Mouse (Mus musculus) spleen, postnatal 10 days (tissue): ENCODE data around the gene Tssk6.

Experiments used
- DNase-seq, 2 experiments: peaks; one replicate each; pipeline ENCODE4 v3.0.0; 2021 to 2022; ENCODE audit warnings: low spot score in 2 of 2

The Tssk6 gene

GRCm38 (mm10) chr8:69884141-69884540, 17.8 kb upstream of the Tssk6 start:
- DNase-seq, result no peak

DNA sequence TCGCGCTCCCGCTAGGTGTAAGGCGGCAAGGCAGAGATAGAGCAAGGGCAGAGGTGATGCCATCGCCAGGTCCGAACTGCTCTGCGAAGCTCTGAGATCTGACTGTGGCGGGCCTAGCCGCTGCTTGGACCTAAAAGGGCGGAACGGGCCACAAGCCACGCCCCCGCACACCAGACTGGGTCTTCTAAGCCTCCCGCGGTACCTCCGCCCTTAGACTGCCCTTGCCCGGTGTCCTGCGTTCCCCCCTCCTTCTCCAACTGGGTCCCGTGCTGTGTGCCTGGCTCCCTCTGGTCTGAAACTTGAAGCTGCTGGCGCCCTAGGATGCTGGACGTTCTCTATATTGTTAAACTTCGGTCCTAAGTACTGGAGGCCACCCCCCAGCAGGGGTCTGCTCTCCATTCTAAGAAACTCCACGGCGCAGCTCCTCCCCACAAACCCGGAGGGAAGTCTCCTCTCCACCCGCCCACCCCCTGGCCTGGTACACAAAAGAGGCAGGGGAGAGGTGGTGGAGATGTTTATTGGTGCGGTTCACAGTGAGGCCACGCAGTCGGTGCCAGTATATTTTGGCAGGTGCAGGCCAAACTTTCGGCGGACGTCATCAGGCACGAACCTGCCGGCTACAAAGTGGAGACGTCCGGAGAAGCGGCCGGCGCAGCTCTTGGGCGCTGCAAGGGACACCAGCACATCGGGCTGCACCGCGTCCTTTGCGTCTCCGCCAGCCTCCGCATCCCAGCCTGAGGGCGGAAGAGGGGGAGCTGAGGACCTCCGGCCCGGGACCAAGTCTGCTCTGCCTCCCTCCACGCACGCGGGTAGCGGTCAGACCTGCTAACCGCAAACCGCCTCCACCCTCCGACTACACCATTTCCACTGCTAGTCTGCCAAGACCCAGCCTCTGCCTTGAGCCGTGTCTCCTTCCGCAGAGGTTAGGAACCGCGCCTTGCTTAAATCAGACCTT, 14.4 kb upstream of the Tssk6 start, which contains the start of gene Cilp2:
Cilp2 (minus strand) TSS at position 399 of the 955 bp plus-strand sequence.
- peak in 1 of 2 experiments; percentile 49 for DNase-seq

GRCm38 (mm10) chr8:69888244-69888866, 13.6 kb upstream of the Tssk6 start:
- DNase-seq, result peak in 1 of 2 experiments; percentile 29

DNA sequence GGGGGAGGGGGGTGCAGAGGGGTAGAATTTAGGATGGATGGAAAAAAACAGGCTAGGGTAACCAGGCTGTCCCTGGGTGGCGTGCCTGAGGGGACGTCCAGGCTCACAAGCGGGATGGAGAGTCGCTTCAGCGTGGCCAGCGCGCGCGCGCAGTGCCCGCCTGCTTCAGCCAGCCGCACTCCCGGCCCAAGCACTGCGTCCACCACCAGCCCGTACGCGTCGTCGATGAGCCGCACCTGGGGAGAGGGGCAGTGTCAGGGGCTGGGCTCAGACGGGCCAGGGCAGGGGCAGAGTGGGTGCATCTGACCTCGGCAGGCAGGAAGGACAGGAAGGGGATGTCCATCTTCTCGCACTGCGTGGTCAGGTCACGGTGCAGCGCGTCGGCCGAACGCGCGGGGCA, 13.1 kb upstream of the Tssk6 start:
- peak in 1 of 2 experiments; percentile 26 for DNase-seq

GRCm38 (mm10) chr8:69890813-69891241, 11.2 kb upstream of the Tssk6 start:
- DNase-seq, result peak in 1 of 2 experiments; percentile 62

DNA sequence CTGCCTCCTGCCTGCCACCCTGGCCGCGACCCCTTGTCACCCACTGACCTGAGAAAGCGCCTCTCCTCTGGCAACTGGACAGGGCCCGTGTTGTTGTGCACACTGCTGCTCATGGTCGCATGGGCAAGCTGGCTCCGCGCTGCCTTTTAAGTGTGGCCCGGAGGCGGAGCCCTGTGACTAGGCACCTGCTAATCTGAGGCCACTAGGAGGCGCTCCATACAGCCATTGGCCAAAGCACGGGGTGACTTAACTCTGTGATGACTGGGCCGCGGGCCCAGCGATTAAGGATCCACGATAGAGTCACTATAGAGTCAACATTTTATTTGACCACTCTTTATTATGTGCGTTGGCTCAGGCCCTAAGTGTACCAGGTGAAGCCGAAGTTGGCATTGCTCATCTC, 8.1 kb upstream of the Tssk6 start:
- DNase-seq, result peak in 1 of 2 experiments; percentile 78

GRCm38 (mm10) chr8:69894836-69895332, 7.1 kb upstream of the Tssk6 start:
- no peak for DNase-seq

DNA sequence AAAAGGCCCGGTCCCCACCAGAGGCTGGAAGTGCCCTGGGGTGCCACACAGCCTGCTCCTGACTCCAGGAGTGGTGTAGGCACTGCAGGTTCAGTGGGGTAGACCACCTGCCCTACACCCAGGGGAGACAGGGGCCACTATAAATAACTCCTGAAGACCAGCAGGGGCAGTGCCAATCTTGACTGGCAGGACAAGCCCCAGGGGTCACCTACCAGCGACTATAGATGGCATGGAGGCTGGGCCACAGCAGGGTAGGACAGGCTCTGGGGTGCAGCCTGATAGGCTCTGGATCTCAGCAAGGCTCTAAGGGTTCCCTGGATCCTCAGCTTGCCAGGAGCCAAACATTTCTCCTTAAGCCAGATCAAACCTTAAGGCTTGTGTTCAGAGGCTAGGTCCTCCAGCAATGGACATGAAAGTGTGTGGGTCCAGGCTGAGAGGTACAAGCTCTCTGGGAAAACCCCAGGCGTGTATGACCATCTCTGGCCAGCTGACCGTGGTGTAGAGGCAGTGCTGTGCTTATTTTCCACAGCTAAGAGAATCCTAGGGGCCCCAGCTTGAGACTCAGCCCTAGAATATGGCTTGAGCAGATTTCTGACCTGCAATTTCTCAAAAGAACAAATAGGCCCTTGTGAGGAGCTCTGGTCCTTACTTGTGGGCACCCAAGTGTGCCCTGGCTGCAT, 6.1 kb upstream of the Tssk6 start:
- DNase-seq, result no peak

GRCm38 (mm10) chr8:69897857-69898256, 4.1 kb upstream of the Tssk6 start:
- no peak for DNase-seq

GRCm38 (mm10) chr8:69899876-69900275, 2.1 kb upstream of the Tssk6 start:
- no peak for DNase-seq

- no peak for DNase-seq
Observed at GRCm38 (mm10) chr8:69900895-69901451, 1.0 kb upstream of the Tssk6 start.

- peak; percentile 97 to 98 for DNase-seq
Observed at GRCm38 (mm10) chr8:69901484-69902162, 361 bp upstream of the Tssk6 start.

DNA sequence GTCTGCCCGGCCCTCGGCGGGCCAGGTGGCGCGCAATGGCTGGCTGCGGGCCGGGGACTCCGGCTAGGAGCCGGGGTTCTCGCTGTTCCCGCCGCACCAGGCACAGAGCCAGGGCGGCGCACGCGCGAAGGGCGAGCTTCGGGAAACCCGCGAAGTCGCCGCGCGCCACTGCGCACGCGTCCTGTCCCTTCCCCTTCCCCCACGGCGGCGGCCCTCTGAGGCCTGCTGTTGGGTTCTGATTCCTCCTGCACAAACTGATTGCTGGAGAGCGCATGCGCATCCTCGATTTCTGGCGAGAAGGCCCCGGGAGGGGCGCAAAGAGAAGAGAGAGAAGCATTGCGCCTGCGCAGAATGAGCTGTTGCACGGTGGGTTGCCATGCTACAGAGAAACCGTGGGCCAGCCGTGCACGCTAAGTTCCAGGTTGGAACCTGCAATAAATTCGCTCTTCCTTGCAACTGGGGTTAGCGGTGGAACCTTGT, 1.1 kb downstream of the Tssk6 start:
- peak in 1 of 2 experiments; percentile 98 for DNase-seq

DNA sequence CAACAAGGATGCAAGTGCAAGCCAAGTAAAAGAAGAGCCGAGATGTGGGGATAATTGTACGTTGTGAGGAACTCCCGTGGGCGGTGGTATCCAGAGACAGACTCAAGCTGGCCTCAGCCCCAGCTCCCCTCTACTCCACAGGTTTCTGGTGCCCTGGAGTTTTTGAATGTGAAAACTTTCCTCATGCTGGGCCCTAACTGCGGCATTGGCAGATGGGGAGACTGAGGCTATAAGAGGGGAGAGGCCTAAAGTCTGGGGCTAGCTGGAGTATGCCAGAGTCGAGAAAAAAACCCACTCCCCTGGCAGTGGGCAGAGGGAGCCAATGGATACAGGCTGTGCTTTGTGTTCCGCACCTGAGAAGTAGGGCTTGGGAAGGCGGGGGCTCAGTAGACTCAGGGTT, 2.1 kb downstream of the Tssk6 start:
- DNase-seq, result no peak

- DNase-seq, result no peak
Observed at GRCm38 (mm10) chr8:69906260-69906659, 4.3 kb downstream of the Tssk6 start.

DNA sequence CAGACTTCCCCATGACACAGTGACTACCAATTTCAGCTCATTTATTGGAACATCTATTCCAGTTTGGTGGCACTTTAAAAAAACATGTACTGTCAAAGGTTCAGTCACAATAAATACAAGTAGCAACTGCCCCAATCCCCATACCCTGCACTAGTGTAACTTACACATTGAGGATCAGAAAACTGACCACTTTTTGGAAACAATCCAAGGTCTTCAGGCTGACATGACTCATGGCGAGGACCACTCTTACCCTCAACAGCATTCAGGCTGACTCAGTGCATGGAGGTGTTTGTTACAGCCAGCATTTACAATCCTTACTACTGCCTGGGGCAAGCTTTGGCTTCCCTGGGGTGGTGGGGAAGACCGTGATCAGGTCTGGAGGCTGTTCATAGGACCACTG, 5.1 kb downstream of the Tssk6 start:
- DNase-seq, result no peak

- DNase-seq, result no peak
Observed at GRCm38 (mm10) chr8:69911917-69912316, 9.9 kb downstream of the Tssk6 start.

- no peak for DNase-seq
Observed at GRCm38 (mm10) chr8:69912478-69913074, 10.6 kb downstream of the Tssk6 start.

GRCm38 (mm10) chr8:69914526-69914925, 12.5 kb downstream of the Tssk6 start:
- no peak for DNase-seq

DNA sequence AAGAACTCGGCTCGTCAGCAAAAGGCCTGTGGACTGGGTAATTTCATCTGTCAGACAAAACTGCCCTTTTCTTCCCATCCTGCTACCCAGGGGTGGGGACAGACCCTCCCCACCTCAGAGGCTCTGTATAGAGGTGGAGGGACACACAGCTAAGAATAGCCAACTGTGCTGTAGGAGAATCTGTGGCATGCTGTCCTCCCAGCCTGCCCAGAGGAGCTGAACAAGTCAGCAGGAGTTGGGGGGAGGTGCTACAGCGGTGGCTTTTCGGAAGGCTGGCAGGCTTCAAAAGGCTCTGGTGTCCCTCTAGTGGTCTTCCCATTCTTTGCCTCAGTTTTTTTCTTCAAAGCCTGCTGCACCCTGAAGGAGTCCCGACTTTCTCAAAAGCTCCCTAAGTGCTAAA, 13.8 kb downstream of the Tssk6 start:
- DNase-seq, result no peak

- no peak for DNase-seq
Observed at GRCm38 (mm10) chr8:69918506-69918905, 16.5 kb downstream of the Tssk6 start.
